Mouse (Mus musculus) neural tube, embryonic 10.5 days (tissue): Measurements from ENCODE around the gene Snorc.

Experiments
- DNase-seq: peaks from one replicate; pipeline ENCODE4 v3.0.0-alpha.2; 2017; ENCODE audit warnings: low spot score; ENCODE audit errors: extremely low spot score

Gene Snorc

GRCm38 (mm10) chr1:87510166-87510691 lies 40.2 kb downstream of the Snorc start:
- peak; percentile 54 for DNase-seq

GRCm38 (mm10) chr1:87510845-87511244 lies 40.8 kb downstream of the Snorc start:
- no peak for DNase-seq

- DNase-seq, result no peak
Observed at GRCm38 (mm10) chr1:87520467-87520866, 50.4 kb downstream of the Snorc start.

- no peak for DNase-seq
Observed at GRCm38 (mm10) chr1:87521523-87521922, 51.5 kb downstream of the Snorc start.

- DNase-seq, result no peak
Observed at GRCm38 (mm10) chr1:87525041-87525440, 55.0 kb downstream of the Snorc start.
